In genomic region chr9:18785316-18785715, GRCm38 (mm10) we compare ENCODE assay signal across 30 mouse cellular contexts. TPM values are rescaled to one million over a fixed set of nuclear protein-coding genes. Genes with fewer than 3 reads are reported as not detected.
DNase-seq lines count a peak whose midpoint lies in the region; ATAC-seq and TF ChIP-seq lines count a peak whose summit lies in the region.
"Had no signal": no experiment of that assay in that cellular context is flagged by ENCODE, and none has a peak within 500 bp of the region (broad histone marks: within the 10 kb centered on the region; RNA-seq: fewer than 3 reads in every experiment).

No protein-coding gene starts in this region.

- DNase-seq in testis, postnatal 14 days (ENCODE audit: low spot score), result no peak
- peak; percentile 62 for DNase-seq in R1 (ENCODE audit: low read depth, low spot score)
- DNase-seq in ovary, postnatal 14 days (ENCODE audit: low spot score), result no peak
- DNase-seq: adrenal gland, postnatal 10 days; cerebellum, adult 11 months; cerebellum, adult 2 months; cerebellum, postnatal 10 days; cerebellum, postnatal 36 days; embryo, embryonic 11 days; gastrocnemius, adult 2 months; gastrocnemius, postnatal 14 days; heart, adult 18-20 months; heart, postnatal 14 days; heart, postnatal 4 days; kidney, adult 11 months; kidney, adult 8-10 months had no signal

- H3K9ac ChIP-seq in forebrain, embryonic 13.5 days, result no peak overlapping the region
- H3K9ac ChIP-seq: embryonic facial prominence, embryonic 13.5 days; forebrain, embryonic 12.5 days; heart, embryonic 13.5 days; hindbrain, embryonic 12.5 days; intestine, embryonic 15.5 days had no signal

- H3K36me3 ChIP-seq in testis, adult 2 months (ENCODE audit: control insufficient read depth, insufficient read depth, low read length), result no peaks in the 10 kb centered on the region
- H3K36me3 ChIP-seq in E14TG2a.4 (ENCODE audit: insufficient read depth, low read length), result no peaks in the 10 kb centered on the region
- no peaks in the 10 kb centered on the region for H3K36me3 ChIP-seq in forebrain, embryonic 13.5 days (ENCODE audit: poor library complexity, severe bottlenecking)
- H3K36me3 ChIP-seq: embryonic facial prominence, embryonic 10.5 days; embryonic facial prominence, embryonic 13.5 days; forebrain, embryonic 12.5 days; heart, embryonic 13.5 days; hindbrain, embryonic 12.5 days; intestine, embryonic 15.5 days had no signal

- no peaks in the 10 kb centered on the region for H3K27me3 ChIP-seq in testis, adult 2 months (ENCODE audit: control insufficient read depth, insufficient read depth, low read length)
- peaks cover 8% of the 10 kb centered on the region; the same call in 1 of the 2 replicates for H3K27me3 ChIP-seq in E14TG2a.4 (ENCODE audit: insufficient read depth, low read length)
- no peaks in the 10 kb centered on the region for H3K27me3 ChIP-seq in forebrain, embryonic 13.5 days
- H3K27me3 ChIP-seq: embryonic facial prominence, embryonic 13.5 days; forebrain, embryonic 12.5 days; heart, embryonic 13.5 days; hindbrain, embryonic 12.5 days; intestine, embryonic 15.5 days had no signal

- peak overlapping the region; percentile 24; the same call in 1 of the 2 replicates for H3K4me3 ChIP-seq in testis, adult 2 months (ENCODE audit: control insufficient read depth, low read depth, low read length)
- no peak overlapping the region for H3K4me3 ChIP-seq in E14TG2a.4 (replicated peaks; ENCODE audit: low read length)
- no peak overlapping the region for H3K4me3 ChIP-seq in forebrain, embryonic 13.5 days
- H3K4me3 ChIP-seq: embryonic facial prominence, embryonic 10.5 days; embryonic facial prominence, embryonic 13.5 days; erythroblast, embryonic 14.5 days; forebrain, embryonic 12.5 days; gastrocnemius, adult 2 months; heart, embryonic 13.5 days; hindbrain, embryonic 12.5 days; intestine, embryonic 15.5 days had no signal

- 0 out of 2 replicates have a peak, but pooled peaks cover 4% of the 10 kb centered on the region for H3K9me3 ChIP-seq in E14TG2a.4 (ENCODE audit: low read length)
- no peaks in the 10 kb centered on the region for H3K9me3 ChIP-seq in forebrain, embryonic 13.5 days (replicated peaks)
- H3K9me3 ChIP-seq: embryonic facial prominence, embryonic 10.5 days; embryonic facial prominence, embryonic 13.5 days; forebrain, embryonic 12.5 days; hindbrain, embryonic 12.5 days; intestine, embryonic 15.5 days had no signal

- TF ChIP-seq CTCF in testis, adult 2 months (IDR thresholded peaks at IDR 0.05; ENCODE audit: control insufficient read depth, insufficient read depth, insufficient replicate concordance, low read depth, low read length), result no peak
- TF ChIP-seq CTCF in E14TG2a.4 (conservative IDR thresholded peaks at IDR 0.05; ENCODE audit: low read length), result peak; percentile 44

- ATAC-seq in forebrain, embryonic 13.5 days, result no peak
- ATAC-seq: forebrain, embryonic 16.5 days; hindbrain, embryonic 16.5 days; intestine, embryonic 15.5 days had no signal

- H3K4me1 ChIP-seq in testis, adult 2 months (ENCODE audit: control insufficient read depth, insufficient read depth, low read length), result no peaks in the 10 kb centered on the region; the same call in 1 of the 2 replicates
- H3K4me1 ChIP-seq in E14TG2a.4 (replicated peaks; ENCODE audit: low read depth, low read length), result peaks cover 10% of the 10 kb centered on the region
- H3K4me1 ChIP-seq in forebrain, embryonic 13.5 days, result no peaks in the 10 kb centered on the region
- H3K4me1 ChIP-seq: embryonic facial prominence, embryonic 10.5 days; embryonic facial prominence, embryonic 13.5 days; forebrain, embryonic 12.5 days; heart, embryonic 13.5 days; hindbrain, embryonic 12.5 days; intestine, embryonic 15.5 days had no signal

- no peak overlapping the region for H3K27ac ChIP-seq in testis, adult 2 months (ENCODE audit: control insufficient read depth, insufficient read depth, low read depth, low read length)
- H3K27ac ChIP-seq in forebrain, embryonic 13.5 days, result no peak overlapping the region
- H3K27ac ChIP-seq: embryonic facial prominence, embryonic 10.5 days; embryonic facial prominence, embryonic 13.5 days; forebrain, embryonic 12.5 days; gastrocnemius, adult 2 months; heart, embryonic 13.5 days; hindbrain, embryonic 12.5 days; intestine, embryonic 15.5 days had no signal

- H3K4me2 ChIP-seq in forebrain, embryonic 13.5 days, result no peak overlapping the region
- H3K4me2 ChIP-seq: embryonic facial prominence, embryonic 13.5 days; forebrain, embryonic 12.5 days; heart, embryonic 13.5 days; hindbrain, embryonic 12.5 days; intestine, embryonic 15.5 days had no signal

- no peak for TF ChIP-seq POLR2A in testis, adult 2 months (IDR thresholded peaks at IDR 0.05; ENCODE audit: control insufficient read depth, low read depth, low read length)

- 58% methylated on average over 7 of the region's 7 CpGs for WGBS in forebrain, embryonic 13.5 days

RNA-seq across cellular contexts. Expression of gene Olfr24, which starts 21.5 kb away (rescaled TPM):
- 0.58 and 1.1 TPM in 2 replicates for polyA plus RNA-seq in testis, adult 2 months (2012; rRNA removed)
- not detected in 2 replicates for polyA plus RNA-seq in forebrain, embryonic 13.5 days (2015; fragmentation: Nextera tagmentation; extraction: Ambion mirVana)
- polyA plus RNA-seq: cerebellum, adult 2 months; cortical plate, adult 2 months; embryonic facial prominence, embryonic 10.5 days; embryonic facial prominence, embryonic 13.5 days; erythroblast, embryonic 14.5 days; forebrain, embryonic 12.5 days; forebrain, embryonic 16.5 days; heart, embryonic 13.5 days; hindbrain, embryonic 12.5 days; hindbrain, embryonic 16.5 days; intestine, embryonic 15.5 days had no signal

RNA-seq across cellular contexts. Expression of gene Olfr828, which starts 34.0 kb away (rescaled TPM):
- polyA plus RNA-seq in testis, adult 2 months (2012; rRNA removed), result not detected in 2 replicates
- polyA plus RNA-seq in forebrain, embryonic 13.5 days (2015; fragmentation: Nextera tagmentation; extraction: Ambion mirVana), result not detected in 2 replicates
- polyA plus RNA-seq: cerebellum, adult 2 months; cortical plate, adult 2 months; embryonic facial prominence, embryonic 10.5 days; embryonic facial prominence, embryonic 13.5 days; erythroblast, embryonic 14.5 days; forebrain, embryonic 12.5 days; forebrain, embryonic 16.5 days; heart, embryonic 13.5 days; heart, embryonic 16.5 days; hindbrain, embryonic 12.5 days; hindbrain, embryonic 16.5 days; intestine, embryonic 15.5 days had no signal
